Mouse (Mus musculus): ENCODE data around the gene Tfam. TPM values are rescaled to one million over a fixed set of nuclear protein-coding genes. Genes with fewer than 3 reads are reported as not detected.

Tfam gene
- polyA plus RNA-seq, 1 experiment, result 56.3 TPM

GRCm38 (mm10) chr10:71197036-71197785 lies 40.9 kb downstream of the Tfam start:
- Histone ChIP-seq H3K4me1 (ENCODE audit: control insufficient read depth, insufficient read depth, low read length) (peaks cover 8% of the 10 kb centered on the region), H3K27me3 (ENCODE audit: control insufficient read depth, insufficient read depth, low read length) (no peaks in the 10 kb centered on the region), H3K36me3 (ENCODE audit: control insufficient read depth, insufficient read depth, low read length) (no peaks in the 10 kb centered on the region), H3K4me3 (ENCODE audit: control insufficient read depth, low read depth, low read length) (no peak overlapping the region), H3K27ac (ENCODE audit: control insufficient read depth, insufficient read depth, low read depth, low read length) (no peak overlapping the region)
- TF ChIP-seq POLR2A (IDR thresholded peaks at IDR 0.05; ENCODE audit: control insufficient read depth, low read depth, low read length) (no peak), CTCF (IDR thresholded peaks at IDR 0.05; ENCODE audit: control insufficient read depth, insufficient read depth, insufficient replicate concordance, low read depth, low read length) (no peak)

- TF ChIP-seq CTCF (IDR thresholded peaks at IDR 0.05; ENCODE audit: control insufficient read depth, insufficient read depth, insufficient replicate concordance, low read depth, low read length) (no peak), POLR2A (IDR thresholded peaks at IDR 0.05; ENCODE audit: control insufficient read depth, low read depth, low read length) (no peak)
- peak overlapping the region; percentile 3; the same call in 1 of the 2 replicates for H3K4me3 ChIP-seq (ENCODE audit: control insufficient read depth, low read depth, low read length)
- no peaks in the 10 kb centered on the region for H3K27me3 ChIP-seq (ENCODE audit: control insufficient read depth, insufficient read depth, low read length)
- no peaks in the 10 kb centered on the region for H3K36me3 ChIP-seq (ENCODE audit: control insufficient read depth, insufficient read depth, low read length)
- H3K27ac ChIP-seq (ENCODE audit: control insufficient read depth, insufficient read depth, low read depth, low read length), result no peak overlapping the region
- peaks cover 8% of the 10 kb centered on the region for H3K4me1 ChIP-seq (ENCODE audit: control insufficient read depth, insufficient read depth, low read length)
Observed at GRCm38 (mm10) chr10:71195501-71195900, 42.6 kb downstream of the Tfam start.

GRCm38 (mm10) chr10:71194713-71195112 lies 43.4 kb downstream of the Tfam start:
- no peak for TF ChIP-seq CTCF (IDR thresholded peaks at IDR 0.05; ENCODE audit: control insufficient read depth, insufficient read depth, insufficient replicate concordance, low read depth, low read length)
- TF ChIP-seq POLR2A (IDR thresholded peaks at IDR 0.05; ENCODE audit: control insufficient read depth, low read depth, low read length), result no peak
- H3K4me1 ChIP-seq (ENCODE audit: control insufficient read depth, insufficient read depth, low read length), result peaks cover 8% of the 10 kb centered on the region

GRCm38 (mm10) chr10:71193319-71193718 lies 44.8 kb downstream of the Tfam start:
- Histone ChIP-seq H3K27ac (ENCODE audit: control insufficient read depth, insufficient read depth, low read depth, low read length) (no peak overlapping the region), H3K27me3 (ENCODE audit: control insufficient read depth, insufficient read depth, low read length) (no peaks in the 10 kb centered on the region), H3K4me1 (ENCODE audit: control insufficient read depth, insufficient read depth, low read length) (peaks cover 8% of the 10 kb centered on the region), H3K4me3 (ENCODE audit: control insufficient read depth, low read depth, low read length) (no peak overlapping the region), H3K36me3 (ENCODE audit: control insufficient read depth, insufficient read depth, low read length) (no peaks in the 10 kb centered on the region)
- TF ChIP-seq CTCF (IDR thresholded peaks at IDR 0.05; ENCODE audit: control insufficient read depth, insufficient read depth, insufficient replicate concordance, low read depth, low read length) (no peak), POLR2A (IDR thresholded peaks at IDR 0.05; ENCODE audit: control insufficient read depth, low read depth, low read length) (no peak)

More at GRCm38 (mm10) chr10:71194713-71195112, 43.4 kb downstream of the Tfam start:
- H3K36me3 ChIP-seq (ENCODE audit: control insufficient read depth, insufficient read depth, low read length), result no peaks in the 10 kb centered on the region
- no peaks in the 10 kb centered on the region for H3K27me3 ChIP-seq (ENCODE audit: control insufficient read depth, insufficient read depth, low read length)
- no peak overlapping the region for H3K4me3 ChIP-seq (ENCODE audit: control insufficient read depth, low read depth, low read length)
- peak overlapping the region; percentile 40 for H3K27ac ChIP-seq (ENCODE audit: control insufficient read depth, insufficient read depth, low read depth, low read length)

- Histone ChIP-seq H3K4me3 (ENCODE audit: control insufficient read depth, low read depth, low read length) (no peak overlapping the region), H3K4me1 (ENCODE audit: control insufficient read depth, insufficient read depth, low read length) (peaks cover 8% of the 10 kb centered on the region), H3K27me3 (ENCODE audit: control insufficient read depth, insufficient read depth, low read length) (no peaks in the 10 kb centered on the region), H3K36me3 (ENCODE audit: control insufficient read depth, insufficient read depth, low read length) (no peaks in the 10 kb centered on the region), H3K27ac (ENCODE audit: control insufficient read depth, insufficient read depth, low read depth, low read length) (no peak overlapping the region)
- TF ChIP-seq CTCF (IDR thresholded peaks at IDR 0.05; ENCODE audit: control insufficient read depth, insufficient read depth, insufficient replicate concordance, low read depth, low read length), result no peak
- TF ChIP-seq POLR2A (IDR thresholded peaks at IDR 0.05; ENCODE audit: control insufficient read depth, low read depth, low read length), result no peak
Observed at GRCm38 (mm10) chr10:71192886-71193285, 45.2 kb downstream of the Tfam start.

- Histone ChIP-seq H3K27me3 (ENCODE audit: control insufficient read depth, insufficient read depth, low read length) (no peaks in the 10 kb centered on the region), H3K27ac (ENCODE audit: control insufficient read depth, insufficient read depth, low read depth, low read length) (no peak overlapping the region), H3K36me3 (ENCODE audit: control insufficient read depth, insufficient read depth, low read length) (no peaks in the 10 kb centered on the region), H3K4me3 (ENCODE audit: control insufficient read depth, low read depth, low read length) (no peak overlapping the region), H3K4me1 (ENCODE audit: control insufficient read depth, insufficient read depth, low read length) (peaks cover 5% of the 10 kb centered on the region)
- TF ChIP-seq POLR2A (IDR thresholded peaks at IDR 0.05; ENCODE audit: control insufficient read depth, low read depth, low read length), result no peak
- no peak for TF ChIP-seq CTCF (IDR thresholded peaks at IDR 0.05; ENCODE audit: control insufficient read depth, insufficient read depth, insufficient replicate concordance, low read depth, low read length)
Observed at GRCm38 (mm10) chr10:71188681-71189080, 49.4 kb downstream of the Tfam start.

- H3K4me3 ChIP-seq (ENCODE audit: control insufficient read depth, low read depth, low read length), result no peak overlapping the region
- no peak overlapping the region for H3K27ac ChIP-seq (ENCODE audit: control insufficient read depth, insufficient read depth, low read depth, low read length)
- TF ChIP-seq POLR2A (IDR thresholded peaks at IDR 0.05; ENCODE audit: control insufficient read depth, low read depth, low read length) (no peak), CTCF (IDR thresholded peaks at IDR 0.05; ENCODE audit: control insufficient read depth, insufficient read depth, insufficient replicate concordance, low read depth, low read length) (no peak)
- no peaks in the 10 kb centered on the region for H3K36me3 ChIP-seq (ENCODE audit: control insufficient read depth, insufficient read depth, low read length)
- no peaks in the 10 kb centered on the region for H3K27me3 ChIP-seq (ENCODE audit: control insufficient read depth, insufficient read depth, low read length)
- peaks cover 5% of the 10 kb centered on the region for H3K4me1 ChIP-seq (ENCODE audit: control insufficient read depth, insufficient read depth, low read length)
Observed at GRCm38 (mm10) chr10:71185059-71185458, 53.0 kb downstream of the Tfam start.
